Mouse (Mus musculus) ES-Bruce4 (cell line): ENCODE results near the gene Bzw2. TPM values are rescaled to one million over a fixed set of nuclear protein-coding genes. Genes with fewer than 3 reads are reported as not detected.

Experiments used
- H3K27ac ChIP-seq: 2 replicates; pipeline ENCODE4 v1.5.1; 2012; ENCODE audit warnings: low read length, inconsistent platforms; ENCODE audit not compliant: insufficient read depth
- H3K27me3 ChIP-seq: 2 replicates; pipeline ENCODE4 v1.6.1; 2012; ENCODE audit warnings: mild to moderate bottlenecking, low read length, inconsistent platforms; ENCODE audit not compliant: control insufficient read depth, poor library complexity, insufficient read depth, severe bottlenecking
- H3K36me3 ChIP-seq: 2 replicates; pipeline ENCODE4 v1.6.1; 2012; ENCODE audit warnings: inconsistent platforms, mild to moderate bottlenecking, low read length, moderate library complexity; ENCODE audit not compliant: control insufficient read depth, poor library complexity, insufficient read depth, severe bottlenecking
- H3K4me1 ChIP-seq: one replicate; pipeline ENCODE4 v1.8.1; 2011; ENCODE audit warnings: low read length; ENCODE audit not compliant: control insufficient read depth, insufficient read depth
- H3K4me3 ChIP-seq: 2 replicates; pipeline ENCODE4 v1.5.1; 2011; ENCODE audit warnings: low read depth, mild to moderate bottlenecking, low read length
- H3K9ac ChIP-seq: 2 replicates; pipeline ENCODE4 v1.6.1; 2012; ENCODE audit warnings: low read depth, mild to moderate bottlenecking, inconsistent platforms; ENCODE audit not compliant: poor library complexity, severe bottlenecking
- H3K9me3 ChIP-seq: replicated peaks from 2 replicates; pipeline ENCODE4 v1.6.1; 2012; ENCODE audit warnings: mild to moderate bottlenecking, low read length, inconsistent platforms; ENCODE audit not compliant: control insufficient read depth, poor library complexity, insufficient read depth, severe bottlenecking
- CTCF ChIP-seq: IDR thresholded peaks from one replicate; pipeline ENCODE4 v1.8.1; 2011; ENCODE audit warnings: low read depth, low read length
- EP300 ChIP-seq: IDR thresholded peaks from 2 replicates; pipeline ENCODE4 v1.6.1; 2011; ENCODE audit warnings: low read depth, low read length; ENCODE audit not compliant: insufficient read depth
- POLR2A ChIP-seq: IDR thresholded peaks from one replicate; pipeline ENCODE4 v1.8.1; 2011; ENCODE audit warnings: low read length; ENCODE audit not compliant: insufficient read depth
- polyA plus RNA-seq: library from polyadenylated mRNA; stranded (reverse); fragments of >200 nt; gene quantifications from 2 replicates; pipeline ENCODE4 v1.2.4, GENCODE M21; 2011; ENCODE audit warnings: low read depth; ENCODE audit not compliant: missing spikeins, insufficient read depth, insufficient read length

Gene Bzw2
- polyA plus RNA-seq, 1 experiment: 190 TPM

DNA sequence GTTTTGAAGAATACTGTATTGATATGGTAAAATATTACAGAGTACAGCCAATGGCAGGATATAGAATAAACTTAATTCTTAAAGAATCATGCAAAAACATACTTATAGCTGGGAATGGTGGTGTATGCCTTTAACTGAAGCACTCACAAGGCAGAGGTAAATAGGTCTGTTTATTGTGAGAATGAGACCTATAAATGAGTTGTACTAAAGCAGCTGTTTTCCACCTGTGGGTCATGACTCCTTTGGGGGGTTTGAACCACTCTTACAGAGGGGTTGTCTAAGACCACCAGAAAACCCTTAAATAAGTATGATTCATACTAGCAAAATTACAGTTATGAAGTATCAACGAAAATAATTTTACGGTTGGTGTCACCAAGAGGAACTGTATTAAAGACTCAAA lies 72.5 kb downstream of the Bzw2 start:
- H3K27me3 ChIP-seq: no peaks in the 10 kb centered on the region
- no peaks in the 10 kb centered on the region for H3K9me3 ChIP-seq
- TF ChIP-seq POLR2A (no peak), CTCF (no peak), EP300 (no peak)

DNA sequence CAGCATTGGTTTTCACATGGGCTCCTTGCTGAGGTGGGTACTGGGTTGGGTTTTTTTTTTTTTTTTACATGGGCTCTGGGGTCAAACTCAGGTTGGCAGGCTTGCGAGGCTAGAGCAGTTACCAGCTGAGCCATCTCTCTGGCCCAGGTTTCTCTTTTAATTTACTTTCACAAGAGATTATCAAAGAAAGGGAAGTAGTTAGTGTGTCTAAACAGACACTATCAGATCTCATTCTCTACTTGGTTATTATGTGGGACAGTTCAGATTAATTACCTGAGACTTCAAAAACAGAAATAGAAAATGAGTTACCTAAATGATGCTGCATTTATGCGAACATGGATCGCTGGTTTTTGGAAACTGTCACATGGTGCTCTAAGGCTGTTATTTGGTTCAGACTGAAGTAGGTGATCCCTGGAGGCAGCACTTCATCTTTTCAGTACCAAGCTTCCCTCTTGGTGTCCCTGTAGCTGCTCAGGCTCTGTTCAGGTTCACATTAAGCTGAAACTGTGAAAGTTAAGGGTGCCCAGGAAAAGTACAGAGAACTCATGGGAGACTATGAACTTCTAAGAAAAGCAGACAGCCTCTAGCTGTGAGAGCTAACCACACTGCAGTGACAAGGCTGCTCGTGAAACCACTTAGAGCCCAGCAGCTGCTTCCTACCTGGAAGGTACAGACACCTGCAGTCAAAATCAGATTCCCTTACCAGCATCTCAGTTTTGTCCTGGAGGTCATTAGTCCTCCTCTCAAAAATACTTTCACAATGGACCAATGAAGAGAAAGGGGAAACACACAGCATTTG lies 79.6 kb downstream of the Bzw2 start:
- no peak overlapping the region for H3K9ac ChIP-seq
- H3K9me3 ChIP-seq: no peaks in the 10 kb centered on the region
- no peaks in the 10 kb centered on the region for H3K4me1 ChIP-seq
- H3K27me3 ChIP-seq: no peaks in the 10 kb centered on the region; the same call in 1 of the 2 replicates
- H3K4me3 ChIP-seq: no peak overlapping the region
- H3K36me3 ChIP-seq: no peaks in the 10 kb centered on the region
- no peak overlapping the region for H3K27ac ChIP-seq
- TF ChIP-seq EP300 (no peak), CTCF (no peak), POLR2A (no peak)

More for the DNA sequence above, 72.5 kb downstream of the Bzw2 start:
- Histone ChIP-seq H3K36me3 (no peaks in the 10 kb centered on the region), H3K9ac (no peak overlapping the region), H3K4me3 (no peak overlapping the region), H3K4me1 (no peaks in the 10 kb centered on the region), H3K27ac (no peak overlapping the region)

DNA sequence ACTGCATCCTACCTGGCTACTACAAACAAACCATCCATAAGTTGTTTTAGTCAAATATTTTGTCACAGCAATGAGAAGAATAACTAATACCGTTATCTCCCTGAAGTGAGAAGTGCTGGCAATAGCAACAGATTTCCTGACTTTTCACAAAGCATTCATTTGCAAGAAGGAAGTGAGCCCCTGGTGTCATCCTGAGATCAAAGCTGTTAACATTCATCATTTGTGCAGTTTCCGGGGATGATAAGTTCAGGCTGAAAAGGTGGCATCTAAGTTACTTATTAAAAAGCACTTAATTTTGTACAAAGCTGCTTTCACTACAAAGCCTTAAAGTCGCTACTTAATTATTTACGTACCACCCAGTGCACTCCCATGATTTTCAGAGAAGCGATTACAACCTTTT lies 85.0 kb downstream of the Bzw2 start:
- TF ChIP-seq CTCF (no peak), EP300 (no peak), POLR2A (no peak)

DNA sequence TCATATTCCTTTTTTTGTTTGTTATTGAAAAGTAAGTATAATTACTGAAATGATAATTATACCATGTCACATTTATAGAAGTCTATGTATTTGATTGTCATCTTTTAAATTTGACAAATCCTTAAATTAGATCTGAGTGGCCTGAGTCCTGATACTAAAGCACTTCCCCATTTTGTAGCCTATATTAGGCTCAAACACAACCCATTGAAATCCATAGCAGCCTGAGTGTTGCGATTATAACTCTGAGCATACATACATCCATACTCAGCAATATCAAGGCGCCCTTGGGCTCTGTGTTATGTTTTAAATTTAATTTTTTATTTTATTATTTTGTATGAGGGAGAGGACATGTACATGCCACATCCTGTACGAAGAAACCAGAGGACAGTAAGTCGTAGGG lies 87.6 kb downstream of the Bzw2 start:
- Histone ChIP-seq H3K4me1 (no peaks in the 10 kb centered on the region), H3K36me3 (no peaks in the 10 kb centered on the region), H3K27ac (no peak overlapping the region), H3K9ac (no peak overlapping the region), H3K9me3 (no peaks in the 10 kb centered on the region), H3K4me3 (no peak overlapping the region), H3K27me3 (no peaks in the 10 kb centered on the region)
- TF ChIP-seq EP300 (no peak), POLR2A (no peak), CTCF (no peak)

More for the DNA sequence above, 85.0 kb downstream of the Bzw2 start:
- H3K27ac ChIP-seq: no peak overlapping the region
- no peaks in the 10 kb centered on the region for H3K4me1 ChIP-seq
- no peaks in the 10 kb centered on the region for H3K27me3 ChIP-seq
- H3K9ac ChIP-seq: no peak overlapping the region
- no peak overlapping the region for H3K4me3 ChIP-seq
- H3K9me3 ChIP-seq: no peaks in the 10 kb centered on the region
- H3K36me3 ChIP-seq: no peaks in the 10 kb centered on the region

DNA sequence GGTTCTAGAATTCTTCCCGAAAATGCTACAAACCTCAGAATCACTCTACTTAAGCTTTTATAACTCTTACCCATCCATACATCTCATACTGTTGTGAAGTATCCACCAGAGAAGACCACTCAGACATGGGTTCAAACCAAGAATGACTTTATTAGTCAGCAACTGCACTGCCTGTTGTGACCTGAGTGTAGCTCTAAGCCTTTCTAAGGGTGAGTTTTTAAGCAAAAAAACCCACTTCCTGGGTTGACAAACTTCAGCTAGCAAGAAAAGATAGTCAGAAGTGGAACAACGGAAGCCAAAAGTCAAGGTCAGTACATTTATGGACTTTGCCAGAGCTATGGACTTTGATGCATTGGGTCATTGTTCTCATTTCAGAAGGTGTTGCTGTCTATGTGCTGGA lies 90.3 kb downstream of the Bzw2 start:
- Histone ChIP-seq H3K27ac (no peak overlapping the region), H3K27me3 (no peaks in the 10 kb centered on the region), H3K9me3 (no peaks in the 10 kb centered on the region), H3K4me3 (no peak overlapping the region), H3K4me1 (no peaks in the 10 kb centered on the region), H3K36me3 (no peaks in the 10 kb centered on the region), H3K9ac (no peak overlapping the region)
- TF ChIP-seq POLR2A: no peak
- no peak for TF ChIP-seq CTCF
- TF ChIP-seq EP300: no peak

DNA sequence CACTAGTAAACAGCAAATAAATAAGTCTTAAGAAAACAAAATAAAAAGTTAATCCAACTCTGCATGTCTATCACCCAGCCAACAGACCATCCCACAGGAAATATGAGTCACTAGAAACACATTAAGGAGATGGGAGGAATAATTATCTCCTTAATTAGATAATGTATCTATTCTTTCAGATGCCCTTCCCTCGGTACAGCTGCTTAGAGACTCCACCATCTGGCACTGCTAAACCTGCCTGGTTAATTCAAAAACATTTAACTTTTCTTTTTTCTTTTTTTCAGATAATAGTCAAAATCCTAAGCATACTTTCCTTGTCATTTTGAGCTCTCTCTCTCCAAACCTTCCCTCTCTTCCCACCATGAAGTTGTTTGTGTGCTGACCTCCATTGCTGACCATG lies 92.0 kb downstream of the Bzw2 start:
- no peak overlapping the region for H3K4me3 ChIP-seq
- H3K27me3 ChIP-seq: no peaks in the 10 kb centered on the region
- H3K9ac ChIP-seq: no peak overlapping the region
- no peaks in the 10 kb centered on the region for H3K9me3 ChIP-seq
- no peak for TF ChIP-seq POLR2A
- no peak for TF ChIP-seq CTCF
- no peak for TF ChIP-seq EP300
- H3K27ac ChIP-seq: no peak overlapping the region
- no peaks in the 10 kb centered on the region for H3K4me1 ChIP-seq
- no peaks in the 10 kb centered on the region for H3K36me3 ChIP-seq
